Mouse (Mus musculus): Measurements from ENCODE around the gene Cnih2.

DNA sequence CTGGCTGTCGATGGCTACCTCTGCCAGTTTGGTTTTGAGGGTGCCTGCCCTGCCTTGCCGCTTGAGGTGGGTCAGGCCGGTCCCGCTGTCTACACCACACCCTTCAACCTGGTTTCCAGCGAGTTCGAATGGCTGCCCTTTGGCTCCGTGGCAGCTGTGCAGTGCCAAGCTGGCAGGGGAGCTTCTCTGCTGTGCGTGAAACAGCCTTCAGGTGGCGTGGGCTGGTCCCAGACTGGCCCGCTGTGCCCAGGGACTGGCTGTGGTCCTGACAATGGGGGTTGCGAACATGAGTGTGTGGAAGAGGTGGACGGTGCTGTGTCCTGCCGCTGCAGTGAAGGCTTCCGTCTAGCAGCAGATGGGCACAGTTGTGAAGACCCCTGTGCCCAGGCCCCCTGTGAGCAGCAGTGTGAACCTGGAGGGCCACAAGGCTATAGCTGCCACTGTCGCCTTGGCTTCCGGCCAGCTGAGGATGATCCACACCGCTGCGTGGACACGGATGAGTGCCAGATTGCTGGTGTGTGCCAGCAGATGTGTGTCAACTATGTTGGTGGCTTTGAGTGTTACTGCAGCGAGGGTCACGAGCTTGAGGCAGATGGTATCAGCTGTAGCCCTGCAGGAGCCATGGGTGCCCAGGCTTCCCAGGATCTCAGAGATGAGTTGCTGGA lies 29.6 kb downstream of the Cnih2 start:
- TF ChIP-seq CTCF (IDR thresholded peaks at IDR 0.05; ENCODE audit: borderline replicate concordance, control insufficient read depth, extremely low read depth, insufficient read depth, low read length, poor library complexity): no peak
- TF ChIP-seq POLR2A (IDR thresholded peaks at IDR 0.05; ENCODE audit: control insufficient read depth, extremely low read depth, insufficient read depth, low read length, poor library complexity): no peak
